Mouse (Mus musculus) bone marrow, adult 2 months (tissue): ENCODE measurements around the gene Ap1m2. TPM values are rescaled to one million over a fixed set of nuclear protein-coding genes. Genes with fewer than 3 reads are reported as not detected.

ENCODE experiments used
- H3K27ac ChIP-seq: fragments of 200-500 bp; 2 replicates; pipeline ENCODE4 v1.5.1; 2012; ENCODE audit warnings: low read depth, mild to moderate bottlenecking, control low read depth, inconsistent platforms, low read length; ENCODE audit not compliant: control insufficient read depth, poor library complexity, insufficient read depth
- H3K4me1 ChIP-seq: fragments of 200-500 bp; 2 replicates; pipeline ENCODE4 v1.6.1; 2011; ENCODE audit warnings: low read length; ENCODE audit not compliant: control insufficient read depth, insufficient read depth
- H3K4me3 ChIP-seq: fragments of 200-500 bp; replicated peaks from 2 replicates; pipeline ENCODE3; 2011; ENCODE audit warnings: mild to moderate bottlenecking, low read depth, low read length, control low read depth; ENCODE audit not compliant: control insufficient read depth
- CTCF ChIP-seq: fragments of 200-500 bp; IDR thresholded peaks from 2 replicates; pipeline ENCODE4 v1.5.1; 2011; ENCODE audit warnings: low read length, control low read depth; ENCODE audit not compliant: control insufficient read depth, insufficient read depth
- POLR2A ChIP-seq: fragments of 200-500 bp; IDR thresholded peaks from 2 replicates; pipeline ENCODE4 v1.6.1; 2011; ENCODE audit warnings: low read depth, mild to moderate bottlenecking, control low read depth, low read length, borderline replicate concordance; ENCODE audit not compliant: control insufficient read depth
- WGBS: fragments of 180-500 bp; shearing (Covaris S2); methylation state at CpG from one replicate; pipeline ENCODE4 v1.1.7; 2018; 5-methylcytosine and 5-hydroxymethylcytosine counted together
- polyA plus RNA-seq: library from polyadenylated mRNA; stranded (reverse); fragments of >200 nt; gene quantifications from 2 replicates; pipeline ENCODE4 v1.2.4, GENCODE M21; 2011; ENCODE audit warnings: low replicate concordance; ENCODE audit not compliant: missing spikeins, insufficient read depth, insufficient read length

The Ap1m2 gene
- polyA plus RNA-seq, 1 experiment: 1.8 TPM

- TF ChIP-seq POLR2A (no peak), CTCF (no peak)
- Histone ChIP-seq H3K27ac (no peak overlapping the region), H3K4me3 (no peak overlapping the region), H3K4me1 (peaks cover 2% of the 10 kb centered on the region)
- WGBS: 87% methylated on average over 16 of the region's 16 CpGs
Measured at GRCm38 (mm10) chr9:21346627-21347365, 34.7 kb upstream of the Ap1m2 start.

- Histone ChIP-seq H3K4me3 (no peak overlapping the region), H3K27ac (no peak overlapping the region), H3K4me1 (no peaks in the 10 kb centered on the region)
- 83% methylated on average over 4 of the region's 4 CpGs for WGBS
- TF ChIP-seq POLR2A (no peak), CTCF (no peak)
Measured at GRCm38 (mm10) chr9:21340411-21340810, 28.3 kb upstream of the Ap1m2 start.

GRCm38 (mm10) chr9:21337652-21338051 lies 25.5 kb upstream of the Ap1m2 start:
- H3K4me1 ChIP-seq: peaks cover 3% of the 10 kb centered on the region; the same call in 1 of the 2 replicates
- H3K4me3 ChIP-seq: no peak overlapping the region
- WGBS: 93% methylated on average over 20 of the region's 20 CpGs
- H3K27ac ChIP-seq: no peak overlapping the region
- TF ChIP-seq POLR2A (no peak), CTCF (no peak)

GRCm38 (mm10) chr9:21336491-21336890 lies 24.4 kb upstream of the Ap1m2 start:
- Histone ChIP-seq H3K4me3 (no peak overlapping the region), H3K4me1 (peaks cover 4% of the 10 kb centered on the region; the same call in 1 of the 2 replicates), H3K27ac (no peak overlapping the region)
- WGBS: 73% methylated on average over 8 of the region's 8 CpGs
- TF ChIP-seq CTCF: no peak
- no peak for TF ChIP-seq POLR2A

- Histone ChIP-seq H3K4me3 (no peak overlapping the region), H3K4me1 (peaks cover 4% of the 10 kb centered on the region; the same call in 1 of the 2 replicates), H3K27ac (no peak overlapping the region)
- 65% methylated on average over 4 of the region's 4 CpGs for WGBS
- TF ChIP-seq CTCF (no peak), POLR2A (no peak)
Measured at GRCm38 (mm10) chr9:21335391-21335790, 23.3 kb upstream of the Ap1m2 start.

GRCm38 (mm10) chr9:21334747-21335146 lies 22.6 kb upstream of the Ap1m2 start:
- TF ChIP-seq CTCF (no peak), POLR2A (no peak)
- Histone ChIP-seq H3K4me3 (no peak overlapping the region), H3K4me1 (peaks cover 5% of the 10 kb centered on the region; the same call in 1 of the 2 replicates), H3K27ac (no peak overlapping the region)

GRCm38 (mm10) chr9:21333523-21333922 lies 21.4 kb upstream of the Ap1m2 start:
- WGBS: 77% methylated on average over 1 of the region's 1 CpGs
- no peak overlapping the region for H3K4me3 ChIP-seq
- no peak for TF ChIP-seq POLR2A
- no peak for TF ChIP-seq CTCF
- peaks cover 8% of the 10 kb centered on the region for H3K4me1 ChIP-seq
- H3K27ac ChIP-seq: no peak overlapping the region

GRCm38 (mm10) chr9:21332161-21333061 lies 20.3 kb upstream of the Ap1m2 start:
- 18% methylated on average over 9 of the region's 9 CpGs for WGBS
- no peak overlapping the region for H3K4me3 ChIP-seq
- peak overlapping the region; percentile 12; the same call in 1 of the 2 replicates for H3K27ac ChIP-seq
- TF ChIP-seq POLR2A: no peak
- TF ChIP-seq CTCF: no peak
- H3K4me1 ChIP-seq: peaks cover 12% of the 10 kb centered on the region
